Mouse (Mus musculus) heart, postnatal 14 days (tissue): ENCODE measurements around the gene Tex45. TPM values are rescaled to one million over a fixed set of nuclear protein-coding genes. Genes with fewer than 3 reads are reported as not detected.

Source experiments
- DNase-seq, 2 experiments: peaks; one replicate each; pipeline ENCODE4 v3.0.0; 2021 to 2022
- intact Hi-C: fragments of 180-260 bp; cut with DNase I; formaldehyde crosslinking; loops from one replicate; pipeline ENCODE4 v1.15.1; 2025
- total RNA-seq, 2 experiments: library from RNA; stranded (reverse); gene quantifications; 2 replicates each; pipeline ENCODE4 v1.2.3; 2021

The Tex45 gene
- total RNA-seq, 2 experiments from 2014 or later, result not detected

DNA sequence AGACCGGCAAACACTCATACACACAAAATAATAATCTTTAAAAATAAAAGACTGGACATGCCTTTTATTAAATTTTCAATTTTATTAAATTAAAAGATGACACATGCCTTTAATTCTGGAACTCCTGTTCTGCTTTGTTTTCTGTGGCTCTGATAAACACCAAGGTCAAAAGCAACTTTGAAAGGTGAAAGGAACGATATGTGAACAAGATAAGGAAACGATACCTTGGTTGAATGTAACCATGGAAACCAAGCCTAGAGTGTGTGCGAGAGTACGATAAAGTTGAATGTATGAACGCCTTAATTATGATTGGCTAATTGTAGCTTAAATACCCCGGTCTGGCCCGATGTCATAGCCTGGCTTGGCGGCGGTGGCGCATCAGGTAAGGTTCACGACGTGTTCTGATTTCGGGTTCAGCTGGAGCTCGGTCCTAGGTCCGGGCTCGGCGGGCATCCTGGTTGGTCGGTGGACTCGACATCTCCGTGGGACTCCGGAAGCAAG is 11.6 kb downstream of the Tex45 start:
- intact Hi-C loops, result no loop called here
- no peak for DNase-seq

DNA sequence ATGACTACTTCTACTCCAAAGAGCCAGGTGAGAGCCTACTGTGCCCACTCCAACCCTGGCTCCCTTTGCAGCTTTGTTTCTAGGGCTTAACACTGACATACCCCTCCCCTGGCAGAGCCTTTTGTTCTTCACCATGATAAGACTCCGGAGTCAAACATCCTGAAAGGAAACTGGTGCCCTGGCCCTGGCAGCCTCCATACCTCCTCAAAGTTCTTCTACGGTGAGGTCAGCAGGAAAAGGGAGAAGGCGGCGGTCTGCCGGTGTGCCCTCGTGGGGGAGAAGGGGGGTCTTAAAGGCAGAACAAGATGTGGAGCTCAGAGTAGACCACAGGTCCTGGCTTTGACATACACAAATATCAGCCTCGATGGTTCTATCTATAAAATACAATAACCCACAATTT is 12.9 kb downstream of the Tex45 start:
- intact Hi-C loops, result no loop called here
- DNase-seq, result no peak

DNA sequence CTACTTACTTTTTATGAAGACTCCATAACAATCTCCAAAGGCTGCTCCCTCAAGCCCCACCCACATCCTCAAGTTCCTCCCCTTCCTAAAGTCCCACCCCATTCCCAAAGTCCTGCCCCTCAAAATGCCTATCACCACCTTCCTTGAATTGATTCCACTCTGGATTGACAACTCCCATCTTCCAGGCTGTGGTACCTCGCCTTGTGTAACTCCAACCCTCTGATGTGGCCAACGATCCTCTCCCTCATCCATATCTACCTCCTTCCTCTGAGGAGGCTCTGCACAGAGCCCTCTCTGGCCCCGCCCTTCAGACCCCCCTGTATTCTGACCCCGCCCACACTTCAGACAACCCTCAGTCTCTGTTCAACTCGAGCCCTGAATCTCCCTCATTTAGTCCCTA is 14.5 kb downstream of the Tex45 start:
- intact Hi-C loops, result no loop called here
- no peak for DNase-seq

DNA sequence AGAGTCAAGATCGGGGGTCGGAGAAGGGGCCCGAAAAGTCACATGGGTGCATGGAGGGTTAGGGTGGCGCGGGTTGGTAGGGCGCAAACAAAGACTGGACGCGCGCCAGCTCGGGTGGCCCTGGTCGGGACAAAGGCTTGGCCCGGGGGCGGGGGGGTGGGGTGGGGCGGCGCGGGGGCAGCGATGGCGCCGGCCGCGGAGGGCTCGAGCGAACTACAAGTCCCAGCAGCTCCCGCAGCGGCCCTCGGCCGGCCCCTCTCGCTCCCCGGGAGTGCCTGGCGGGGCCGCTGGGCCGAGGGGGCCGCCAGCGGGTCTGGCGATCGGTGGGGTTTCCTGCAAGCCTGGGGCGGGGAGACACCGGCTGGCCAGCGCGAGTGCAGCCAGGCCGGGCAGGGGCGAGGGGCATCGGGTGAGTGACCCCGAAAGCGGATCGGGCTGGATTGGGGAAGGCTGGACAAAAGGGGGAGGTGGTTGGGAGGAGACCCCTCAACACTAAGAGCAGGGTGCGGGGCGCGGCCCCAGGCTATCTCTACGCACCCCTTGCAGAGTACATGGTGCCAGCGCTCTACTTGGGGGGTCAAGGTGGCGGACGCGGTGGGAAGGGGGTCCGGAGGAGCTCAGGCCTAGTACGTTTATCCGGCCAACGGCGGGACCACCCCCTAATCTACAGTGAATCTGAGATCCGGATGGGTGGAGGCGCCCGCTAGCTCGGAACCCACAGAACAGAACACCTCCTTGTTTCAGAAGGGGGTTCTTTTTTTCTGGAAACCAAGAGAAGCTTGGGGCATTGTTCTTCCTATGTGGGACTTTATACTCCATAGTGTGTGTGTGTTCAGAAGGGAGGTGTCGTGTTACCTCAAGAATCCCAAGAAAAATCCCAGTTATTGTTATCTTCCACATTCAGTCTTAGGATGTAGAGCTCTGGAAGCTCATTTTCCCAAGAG is 22.5 kb downstream of the Tex45 start, which contains the start of gene Zfp358:
Zfp358 (plus strand) TSS at position 238 of the 944 bp plus-strand sequence.
- intact Hi-C loops, result loop anchor here (2.0 kb wide), 1 partner anchor 22 kb away; the partner anchor contains the start of gene Tex45
- DNase-seq, result peak; percentile 86

DNA sequence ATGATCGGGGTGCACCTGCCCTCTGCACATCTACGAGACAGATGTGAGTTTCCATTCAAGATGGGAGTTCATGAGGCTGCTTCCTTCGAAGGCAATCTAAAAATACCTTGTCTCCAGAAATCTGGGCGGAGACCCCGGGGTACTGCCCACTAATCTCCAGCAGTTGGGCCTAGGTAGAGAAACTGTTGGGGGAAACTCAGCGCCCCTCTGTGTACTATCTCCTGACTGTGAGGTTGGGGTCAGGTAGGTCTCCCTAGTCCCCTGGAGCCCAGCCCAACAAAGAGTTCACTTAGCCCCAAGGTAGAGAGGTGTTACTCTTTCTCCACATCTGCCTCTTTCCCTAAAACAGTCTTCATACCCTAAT is 23.2 kb downstream of the Tex45 start:
- intact Hi-C loops, result loop anchor here (2.0 kb wide), 1 partner anchor 23 kb away; the partner anchor contains the start of gene Tex45
- no peak for DNase-seq

DNA sequence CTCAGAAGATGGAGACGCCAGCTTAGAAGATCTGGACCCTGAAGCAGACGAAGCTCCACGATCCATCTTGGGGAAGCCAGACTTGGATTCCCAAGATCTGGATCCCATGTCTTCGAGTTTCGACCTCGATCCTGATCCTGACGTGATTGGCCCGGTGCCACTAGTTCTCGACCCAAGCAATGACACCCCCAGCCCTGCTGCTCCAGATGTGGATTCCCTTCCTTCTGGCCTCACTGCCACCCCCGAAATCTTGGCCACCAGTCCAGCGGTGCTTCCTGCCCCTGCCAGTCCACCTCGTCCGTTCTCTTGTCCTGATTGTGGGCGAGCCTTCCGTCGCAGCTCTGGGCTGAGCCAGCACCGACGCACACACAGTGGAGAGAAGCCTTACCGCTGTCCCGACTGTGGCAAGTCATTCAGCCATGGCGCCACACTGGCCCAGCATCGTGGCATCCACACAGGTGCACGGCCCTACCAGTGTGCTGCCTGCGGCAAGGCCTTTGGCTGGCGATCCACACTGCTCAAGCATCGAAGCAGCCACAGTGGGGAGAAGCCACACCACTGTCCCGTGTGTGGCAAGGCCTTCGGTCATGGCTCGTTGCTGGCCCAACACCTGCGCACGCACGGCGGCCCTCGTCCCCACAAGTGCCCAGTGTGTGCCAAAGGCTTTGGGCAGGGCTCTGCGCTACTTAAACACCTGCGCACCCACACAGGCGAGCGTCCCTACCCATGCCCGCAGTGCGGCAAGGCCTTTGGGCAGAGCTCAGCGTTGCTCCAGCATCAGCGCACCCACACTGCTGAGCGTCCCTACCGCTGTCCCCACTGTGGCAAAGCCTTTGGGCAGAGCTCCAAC is 25.1 kb downstream of the Tex45 start:
- no peak for DNase-seq
- intact Hi-C loops, result no loop called here

DNA sequence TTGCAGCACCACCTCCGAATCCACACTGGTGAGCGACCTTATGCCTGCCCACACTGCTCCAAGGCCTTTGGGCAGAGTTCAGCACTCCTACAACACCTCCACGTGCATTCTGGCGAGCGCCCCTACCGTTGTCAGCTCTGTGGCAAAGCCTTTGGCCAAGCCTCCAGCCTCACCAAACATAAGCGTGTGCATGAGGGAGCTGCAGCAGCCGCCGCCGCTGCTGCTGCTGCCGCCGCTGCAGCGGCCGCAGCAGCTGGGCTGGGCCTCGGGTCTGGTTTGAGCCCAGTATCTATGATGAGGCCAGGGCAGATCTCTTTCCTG is 25.7 kb downstream of the Tex45 start:
- intact Hi-C loops, result no loop called here
- DNase-seq, result no peak

DNA sequence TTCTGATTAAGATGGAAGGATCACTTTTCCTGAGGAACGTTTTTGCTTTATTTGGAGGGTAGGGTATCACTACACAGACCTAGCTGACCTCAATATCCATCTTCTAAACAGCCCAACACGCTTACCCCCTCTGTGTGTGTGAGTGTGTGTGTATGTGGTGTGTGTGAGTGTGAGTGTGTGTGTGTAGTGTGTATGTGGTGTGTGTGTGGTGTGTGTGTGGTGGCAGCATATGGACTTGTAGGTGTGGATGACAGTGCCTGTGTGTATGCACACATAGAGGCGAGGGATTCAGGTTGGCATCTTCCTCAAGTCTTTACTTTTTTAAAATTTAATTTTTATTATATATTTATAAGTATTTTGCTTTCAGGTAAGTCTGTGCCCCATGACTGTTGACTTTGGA is 27.9 kb downstream of the Tex45 start:
- no peak for DNase-seq
- intact Hi-C loops, result no loop called here

DNA sequence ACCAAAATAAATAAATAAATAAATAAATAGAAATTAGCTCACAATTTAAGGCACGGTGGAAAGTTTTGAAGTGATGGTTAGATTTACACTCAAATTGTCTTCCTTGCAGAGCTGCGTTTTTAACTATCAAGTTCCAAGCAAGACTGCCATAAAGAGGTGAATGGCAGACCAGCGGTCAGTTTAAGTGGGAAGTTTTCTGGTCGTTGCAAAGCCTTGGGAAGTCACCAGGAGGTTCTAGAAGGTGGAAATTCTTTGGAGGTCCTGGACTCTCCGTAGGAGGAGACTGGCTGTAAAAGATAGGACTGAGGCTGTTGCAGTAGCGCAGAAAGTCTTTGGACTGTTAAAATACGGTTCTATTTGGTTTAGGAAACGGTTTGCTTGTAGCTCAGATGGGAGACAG is 29.1 kb downstream of the Tex45 start:
- intact Hi-C loops, result loop anchor here (1.0 kb wide), 1 partner anchor 16 kb away; the partner anchor contains the start of gene Pnpla6
- DNase-seq, result no peak

DNA sequence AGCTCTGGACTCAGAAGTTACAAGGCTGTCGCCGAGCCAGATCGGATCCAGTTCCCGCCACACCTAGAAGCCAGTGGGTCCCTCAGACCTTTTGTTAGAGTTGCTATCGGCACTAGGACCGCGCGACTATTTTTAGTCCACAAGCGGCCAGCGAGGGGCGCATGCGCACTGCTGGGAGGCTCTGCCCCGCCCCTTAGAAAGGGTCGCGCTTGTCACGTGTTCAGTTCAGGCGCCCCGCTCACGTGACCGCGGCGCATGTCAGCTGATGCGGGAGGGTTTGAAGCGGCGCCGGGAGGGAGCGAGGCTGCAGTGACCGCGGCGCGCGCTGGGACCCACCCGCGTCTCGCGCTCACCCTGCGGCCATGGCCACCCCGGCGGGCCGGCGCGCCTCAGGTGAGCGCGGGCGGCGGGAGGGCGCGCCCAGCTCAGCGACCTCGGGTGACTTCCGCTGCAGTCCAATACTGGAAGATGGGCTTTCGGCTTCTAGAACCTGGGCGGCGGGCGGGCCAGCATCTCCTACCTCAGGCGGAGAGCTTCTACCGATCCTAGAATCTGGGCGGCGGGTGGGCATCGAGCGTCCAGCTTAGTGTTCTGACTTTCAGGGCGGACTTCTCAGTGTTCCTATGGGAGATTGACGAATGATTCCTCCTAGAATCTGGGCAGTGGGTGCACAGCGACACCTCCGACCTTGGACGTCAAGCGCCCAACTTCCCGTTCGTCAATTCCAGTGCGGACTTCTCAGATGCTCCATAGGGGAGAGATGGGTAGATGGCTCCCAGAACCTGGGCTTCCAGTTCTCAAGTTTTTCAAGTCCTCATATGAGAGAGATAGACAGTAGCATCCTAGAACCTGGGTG is 29.8 kb downstream of the Tex45 start, which contains the start of gene Mcoln1:
Mcoln1 (plus strand) TSS at position 223 of the 856 bp plus-strand sequence.
- DNase-seq, result peak; percentile 98
- intact Hi-C loops, result loop anchor here (1.0 kb wide), 1 partner anchor 15 kb away; the partner anchor contains the start of gene Pnpla6

DNA sequence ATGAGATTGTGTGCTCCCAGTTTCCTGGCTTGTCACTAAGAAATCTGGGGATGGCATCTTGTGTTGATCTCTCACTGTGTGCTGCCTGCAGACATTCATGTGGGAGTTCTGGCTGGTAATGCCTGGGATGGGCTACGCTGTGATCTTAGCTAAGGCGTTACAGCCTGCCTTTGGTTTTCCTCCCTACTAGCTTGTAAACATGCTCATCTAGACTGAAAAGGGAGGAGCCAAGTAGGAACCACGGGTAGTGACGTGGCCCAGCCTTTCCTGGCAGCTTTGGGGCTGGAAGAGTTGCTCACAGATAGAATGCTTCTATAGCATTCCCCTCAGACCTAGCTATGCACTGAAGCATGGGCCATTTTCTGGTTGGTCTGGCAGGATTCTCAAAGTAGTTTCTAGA is 31.6 kb downstream of the Tex45 start:
- DNase-seq, result no peak

DNA sequence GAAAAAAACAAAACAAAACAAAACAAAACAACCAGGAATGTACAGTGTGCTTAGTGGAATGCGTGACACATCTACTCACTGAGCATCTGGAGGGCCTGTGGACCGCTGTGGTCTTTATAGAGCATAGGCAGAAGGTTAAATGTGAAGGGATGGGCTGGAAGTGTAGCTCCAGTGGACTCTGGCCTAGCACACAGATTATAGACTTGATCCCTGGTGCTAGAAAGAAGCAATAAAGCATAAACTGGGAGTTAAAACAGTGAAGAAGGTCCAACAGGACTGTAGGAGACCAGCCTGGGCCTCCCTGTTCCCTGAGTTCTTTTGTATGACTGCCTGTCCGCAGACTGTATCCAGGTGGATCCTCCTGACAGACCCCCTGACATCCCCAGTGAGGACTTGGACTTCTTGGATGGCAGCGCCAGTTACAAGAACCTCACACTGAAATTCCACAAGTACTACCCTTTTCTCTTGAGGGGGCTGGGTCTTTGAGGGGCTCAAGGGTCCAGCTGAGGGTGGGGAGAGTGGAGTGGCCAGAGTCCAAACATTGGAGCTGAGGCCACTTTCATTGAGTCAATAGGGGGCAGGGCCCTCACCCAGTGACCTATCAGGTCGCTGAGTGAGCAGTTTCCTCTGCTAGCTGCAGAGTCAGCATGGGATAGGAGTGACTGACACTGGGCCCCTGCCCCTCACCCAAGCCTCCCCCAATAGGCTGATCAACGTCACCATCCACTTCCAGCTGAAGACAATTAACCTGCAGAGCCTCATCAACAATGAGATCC is 37.5 kb downstream of the Tex45 start:
- DNase-seq, result no peak
- intact Hi-C loops, result no loop called here

More for the DNA sequence above, 31.6 kb downstream of the Tex45 start:
- intact Hi-C loops, result no loop called here

DNA sequence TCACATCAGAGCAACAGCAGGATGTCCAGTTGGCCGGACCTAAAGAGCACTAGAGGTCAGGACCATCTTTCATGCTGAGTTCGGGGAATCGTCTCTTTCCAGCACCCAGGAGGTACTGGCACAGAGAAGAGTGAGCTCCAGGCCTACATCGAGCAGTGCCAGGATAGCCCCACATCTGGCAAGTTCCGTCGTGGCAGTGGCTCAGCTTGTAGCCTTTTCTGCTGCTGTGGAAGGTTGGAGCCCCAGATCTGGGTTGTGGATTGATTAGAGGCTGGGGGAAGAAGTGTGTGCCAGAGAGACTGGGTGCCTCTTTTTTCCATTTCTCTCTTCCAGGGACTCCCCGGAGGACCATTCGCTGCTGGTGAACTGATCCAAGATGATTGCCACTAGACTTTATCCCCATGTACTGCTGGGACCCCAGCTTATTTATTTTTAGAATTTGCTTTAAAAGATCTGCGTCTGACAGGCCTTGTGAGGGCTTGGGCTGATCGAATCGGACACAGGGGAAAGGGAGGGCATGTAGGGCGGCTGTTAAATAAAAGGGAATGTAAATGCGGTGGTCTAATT is 44.1 kb downstream of the Tex45 start:
- intact Hi-C loops, result loop anchor here (1.0 kb wide), 1 partner anchor 14 kb away; the partner anchor contains the start of gene Mcoln1
- no peak for DNase-seq

DNA sequence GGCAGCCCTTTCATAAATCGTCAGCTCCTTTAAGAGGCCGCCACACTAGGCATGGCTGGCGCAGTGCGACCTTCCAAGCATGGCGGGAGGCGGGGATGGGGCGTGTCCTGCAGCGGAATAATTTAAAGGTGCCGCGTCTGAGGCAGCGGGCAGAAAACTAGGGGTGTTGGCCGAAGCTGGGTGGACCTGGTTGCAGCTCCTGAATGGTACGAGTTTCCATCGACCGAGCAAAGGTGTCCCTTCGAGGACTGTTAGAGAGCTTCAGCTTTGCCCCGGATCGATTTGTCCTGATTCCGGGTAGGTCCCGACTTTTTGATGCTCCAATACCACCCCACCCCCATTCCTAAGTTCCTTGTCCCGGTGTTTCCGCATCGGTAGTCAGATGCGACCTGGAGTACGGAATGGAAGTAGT is 44.6 kb downstream of the Tex45 start, which contains the start of gene Pnpla6:
Pnpla6 (plus strand) TSS at position 125 of the 412 bp plus-strand sequence.
- intact Hi-C loops, result loop anchor here (1.0 kb wide), 1 partner anchor 15 kb away; the partner anchor contains the start of gene Mcoln1
- peak; percentile 87 to 91 for DNase-seq

DNA sequence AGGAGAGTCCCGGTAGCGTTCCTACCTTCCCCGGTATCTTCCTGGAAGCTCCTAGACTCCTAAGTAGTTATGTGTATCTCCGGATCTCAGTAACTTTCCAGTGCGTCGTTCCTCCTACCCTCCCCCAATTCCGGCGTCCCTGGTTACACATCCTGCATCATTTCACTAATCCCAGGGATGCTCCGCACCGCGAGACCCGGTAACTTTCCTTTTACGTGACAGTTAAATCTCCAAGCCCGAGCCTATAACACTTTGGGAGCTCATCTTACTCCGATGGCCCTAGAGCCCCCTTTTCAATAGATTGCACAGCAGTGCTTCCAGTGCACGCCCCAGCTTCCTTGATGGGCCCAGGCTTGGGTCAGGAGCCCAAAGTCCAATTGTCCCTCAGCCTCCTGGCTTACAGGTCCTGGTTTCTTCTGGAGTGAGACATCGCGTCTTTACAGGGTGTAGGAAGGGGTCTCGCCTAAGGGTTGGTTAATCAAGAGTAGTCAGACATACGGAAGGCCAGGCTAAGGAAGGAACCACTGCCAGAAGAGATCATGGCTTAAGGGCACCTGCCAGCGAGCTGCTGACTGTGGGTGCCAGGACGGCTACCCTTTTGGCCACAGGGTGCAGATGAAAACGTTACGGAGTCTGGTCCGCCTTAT is 45.2 kb downstream of the Tex45 start:
- intact Hi-C loops, result loop anchor here (1.0 kb wide), 1 partner anchor 16 kb away; the partner anchor contains the start of gene Mcoln1
- peak; percentile 33 to 51 for DNase-seq

DNA sequence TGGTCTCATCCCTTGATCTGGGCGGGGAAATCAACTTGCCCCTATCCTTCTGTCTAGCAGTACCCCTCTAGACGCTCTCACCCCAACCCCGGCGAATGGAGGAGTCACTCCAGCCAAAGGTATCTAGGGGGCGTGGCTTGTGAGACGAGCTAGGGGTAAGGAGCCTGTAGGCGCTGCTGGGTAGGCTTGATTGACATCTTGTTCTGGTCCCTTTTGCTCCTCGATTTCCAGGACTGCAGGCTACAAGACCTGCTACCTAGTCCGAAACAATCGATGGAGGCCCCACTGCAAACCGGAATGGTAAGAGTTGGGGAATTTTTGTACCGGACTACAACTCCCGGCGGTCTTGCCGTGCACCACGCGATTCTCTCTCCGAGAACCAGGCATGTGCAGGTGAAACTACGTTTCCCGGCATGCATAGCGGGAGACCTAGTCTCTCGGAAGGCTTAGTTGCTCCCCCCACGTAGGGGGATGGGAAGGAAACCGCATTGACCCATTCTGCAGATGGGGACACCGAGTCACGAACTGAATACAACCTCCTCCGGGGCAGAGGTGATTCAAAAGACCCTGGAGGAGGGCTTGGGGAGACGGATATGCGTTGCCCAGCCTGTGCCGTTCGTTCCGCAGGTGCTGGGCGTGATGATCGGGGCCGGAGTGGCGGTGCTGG is 45.9 kb downstream of the Tex45 start:
- intact Hi-C loops, result no loop called here

DNA sequence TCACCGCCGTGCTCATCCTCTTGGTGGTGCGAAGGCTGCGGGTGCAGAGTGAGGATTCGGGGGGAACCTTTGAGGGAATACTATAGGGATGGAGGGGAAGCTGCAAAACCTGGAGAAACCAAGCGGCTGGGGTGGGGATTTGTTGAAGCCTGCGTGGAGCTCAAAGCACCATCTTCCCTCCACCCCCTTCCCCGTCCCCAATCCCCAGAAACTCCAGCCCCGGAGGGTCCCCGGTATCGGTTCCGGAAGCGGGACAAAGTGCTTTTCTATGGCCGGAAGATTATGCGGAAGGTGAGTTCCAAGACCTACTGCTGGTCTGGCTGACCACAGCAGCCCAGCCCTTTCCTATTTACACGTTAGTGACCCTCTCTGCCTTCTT is 46.4 kb downstream of the Tex45 start:
- peak; percentile 28 to 37 for DNase-seq
- intact Hi-C loops, result no loop called here

More for the DNA sequence above, 45.9 kb downstream of the Tex45 start:
- peak; percentile 89 to 93 for DNase-seq
